Mouse (Mus musculus) hindbrain, embryonic 16.5 days (tissue): ENCODE measurements at regions not wholly inside any gene's neighbourhood (a gene's known extent, or its start where the extent isn't known, plus 50 kb on each side); places are given as distances from the start of the nearest gene placed in this dataset.

ENCODE experiments used
- ATAC-seq: fragments of 200-750 bp; cut with Nextera tagmentation; 2 replicates; pipeline ENCODE4 v1.8.0; 2017; ENCODE audit warnings: moderate TSS enrichment, moderate library complexity
- H3K27ac ChIP-seq: fragments of 300-500 bp; sonication (generic); 2 replicates; pipeline ENCODE4 v1.5.1; 2014; ENCODE audit warnings: low read depth, mild to moderate bottlenecking, control low read depth, low read length, moderate library complexity
- H3K27me3 ChIP-seq: fragments of 300-500 bp; sonication (generic); replicated peaks from 2 replicates; pipeline ENCODE4 v1.6.1; 2014; ENCODE audit warnings: low read length; ENCODE audit not compliant: control insufficient read depth, insufficient read depth
- H3K36me3 ChIP-seq: fragments of 300-500 bp; sonication (generic); 2 replicates; pipeline ENCODE4 v1.6.1; 2014; ENCODE audit warnings: mild to moderate bottlenecking, low read length, moderate library complexity, mixed read lengths; ENCODE audit not compliant: control insufficient read depth, insufficient read depth
- H3K4me1 ChIP-seq: fragments of 300-500 bp; sonication (generic); 2 replicates; pipeline ENCODE4 v1.6.1; 2014; ENCODE audit warnings: low read depth, low read length; ENCODE audit not compliant: control insufficient read depth, insufficient read depth
- H3K4me2 ChIP-seq: fragments of 300-500 bp; sonication (generic); 2 replicates; pipeline ENCODE4 v1.6.1; 2014; ENCODE audit warnings: mild to moderate bottlenecking, low read length, control low read depth, moderate library complexity
- H3K4me3 ChIP-seq: fragments of 300-500 bp; sonication (generic); 2 replicates; pipeline ENCODE4 v1.5.1; 2014; ENCODE audit warnings: mild to moderate bottlenecking, low read length, control low read depth, moderate library complexity
- H3K9ac ChIP-seq: fragments of 300-500 bp; sonication (generic); 2 replicates; pipeline ENCODE4 v1.6.1; 2014; ENCODE audit warnings: low read depth, mild to moderate bottlenecking, control low read depth, low read length, moderate library complexity
- H3K9me3 ChIP-seq: fragments of 300-500 bp; sonication (generic); 2 replicates; pipeline ENCODE4 v1.6.1; 2014; ENCODE audit warnings: mild to moderate bottlenecking, low read length, moderate library complexity; ENCODE audit not compliant: control insufficient read depth
- WGBS: fragments of 180-500 bp; shearing (Covaris S2); extraction: QIAGEN DNeasy Blood & Tissue Kit; methylation state at CpG from one replicate; pipeline ENCODE4 v1.1.7; 2014; 5-methylcytosine and 5-hydroxymethylcytosine counted together

GRCm38 (mm10) chr19:59585835-59586234 is 127.7 kb downstream of the Emx2 start:
- H3K27me3 ChIP-seq, result no peaks in the 10 kb centered on the region; the same call in 1 of the 2 replicates
- H3K4me2 ChIP-seq, result no peak overlapping the region
- WGBS, result 39% methylated on average over 4 of the region's 4 CpGs
- no peak for ATAC-seq
- H3K4me3 ChIP-seq, result no peak overlapping the region
- H3K27ac ChIP-seq, result no peak overlapping the region
- no peaks in the 10 kb centered on the region for H3K36me3 ChIP-seq
- H3K9ac ChIP-seq, result no peak overlapping the region
- H3K9me3 ChIP-seq, result no peaks in the 10 kb centered on the region
- H3K4me1 ChIP-seq, result peaks cover 7% of the 10 kb centered on the region

GRCm38 (mm10) chr19:59587303-59587702 is 129.1 kb downstream of the Emx2 start:
- Histone ChIP-seq H3K4me1 (peaks cover 7% of the 10 kb centered on the region), H3K4me3 (no peak overlapping the region), H3K9ac (no peak overlapping the region), H3K27me3 (no peaks in the 10 kb centered on the region; the same call in 1 of the 2 replicates), H3K36me3 (no peaks in the 10 kb centered on the region), H3K4me2 (no peak overlapping the region), H3K9me3 (no peaks in the 10 kb centered on the region), H3K27ac (no peak overlapping the region)
- ATAC-seq, result no peak
- WGBS, result 73% methylated on average over 12 of the region's 12 CpGs

- H3K27me3 ChIP-seq, result no peaks in the 10 kb centered on the region; the same call in 1 of the 2 replicates
- H3K4me1 ChIP-seq, result peaks cover 7% of the 10 kb centered on the region
- H3K27ac ChIP-seq, result no peak overlapping the region
- H3K36me3 ChIP-seq, result no peaks in the 10 kb centered on the region
- WGBS, result 4% methylated on average over 17 of the region's 17 CpGs
- peak overlapping the region; percentile 59 for H3K4me2 ChIP-seq
- 0 out of 2 replicates have a peak overlapping the region, but pooled peaks have one; percentile 47 for H3K9ac ChIP-seq
- H3K4me3 ChIP-seq, result peak overlapping the region; percentile 19
- H3K9me3 ChIP-seq, result no peaks in the 10 kb centered on the region
- ATAC-seq, result peak; percentile 65
Measured at GRCm38 (mm10) chr19:59588068-59588522, 129.9 kb downstream of the Emx2 start.

- Histone ChIP-seq H3K27ac (no peak overlapping the region), H3K9ac (no peak overlapping the region), H3K4me1 (peaks cover 7% of the 10 kb centered on the region), H3K4me3 (no peak overlapping the region), H3K36me3 (no peaks in the 10 kb centered on the region), H3K9me3 (no peaks in the 10 kb centered on the region), H3K27me3 (no peaks in the 10 kb centered on the region; the same call in 1 of the 2 replicates), H3K4me2 (no peak overlapping the region)
- no peak for ATAC-seq
- WGBS, result 96% methylated on average over 3 of the region's 3 CpGs
Measured at GRCm38 (mm10) chr19:59590021-59590420, 131.8 kb downstream of the Emx2 start.

- no peak for ATAC-seq
- H3K36me3 ChIP-seq, result no peaks in the 10 kb centered on the region
- no peak overlapping the region for H3K4me3 ChIP-seq
- H3K27ac ChIP-seq, result no peak overlapping the region
- H3K27me3 ChIP-seq, result no peaks in the 10 kb centered on the region; the same call in 1 of the 2 replicates
- no peak overlapping the region for H3K4me2 ChIP-seq
- no peaks in the 10 kb centered on the region for H3K9me3 ChIP-seq
- H3K9ac ChIP-seq, result no peak overlapping the region
- H3K4me1 ChIP-seq, result peaks cover 7% of the 10 kb centered on the region
- WGBS, result 62% methylated on average over 3 of the region's 3 CpGs
Measured at GRCm38 (mm10) chr19:59592060-59592459, 133.9 kb downstream of the Emx2 start.

GRCm38 (mm10) chr19:59624288-59624795 is 166.2 kb downstream of the Emx2 start:
- Histone ChIP-seq H3K4me1 (peaks cover 5% of the 10 kb centered on the region), H3K4me2 (no peak overlapping the region), H3K27me3 (no peaks in the 10 kb centered on the region), H3K9me3 (no peaks in the 10 kb centered on the region), H3K9ac (no peak overlapping the region), H3K27ac (no peak overlapping the region), H3K36me3 (no peaks in the 10 kb centered on the region), H3K4me3 (no peak overlapping the region)
- ATAC-seq, result no peak
- 64% methylated on average over 6 of the region's 6 CpGs for WGBS

GRCm38 (mm10) chr19:59627681-59628080 is 169.5 kb downstream of the Emx2 start:
- H3K27ac ChIP-seq, result no peak overlapping the region
- WGBS, result 73% methylated on average over 3 of the region's 3 CpGs

GRCm38 (mm10) chr19:59628296-59629160 is 170.4 kb downstream of the Emx2 start:
- H3K27me3 ChIP-seq, result 0 out of 2 replicates have a peak, but pooled peaks cover 3% of the 10 kb centered on the region
- no peak overlapping the region for H3K27ac ChIP-seq
- H3K4me2 ChIP-seq, result peak overlapping the region; percentile 6; the same call in 1 of the 2 replicates
- WGBS, result 37% methylated on average over 15 of the region's 15 CpGs
- no peak for ATAC-seq
- no peak overlapping the region for H3K4me3 ChIP-seq
- no peak overlapping the region for H3K9ac ChIP-seq
- H3K4me1 ChIP-seq, result peaks cover 5% of the 10 kb centered on the region
- H3K9me3 ChIP-seq, result no peaks in the 10 kb centered on the region
- H3K36me3 ChIP-seq, result no peaks in the 10 kb centered on the region

More at GRCm38 (mm10) chr19:59627681-59628080, 169.5 kb downstream of the Emx2 start:
- 0 out of 2 replicates have a peak, but pooled peaks cover under 1% of the 10 kb centered on the region for H3K27me3 ChIP-seq
- peaks cover 5% of the 10 kb centered on the region for H3K4me1 ChIP-seq
- H3K4me3 ChIP-seq, result no peak overlapping the region
- no peak overlapping the region for H3K4me2 ChIP-seq
- H3K9ac ChIP-seq, result no peak overlapping the region
- no peaks in the 10 kb centered on the region for H3K9me3 ChIP-seq
- no peaks in the 10 kb centered on the region for H3K36me3 ChIP-seq
- no peak for ATAC-seq

GRCm38 (mm10) chr19:59629161-59629445 is 170.9 kb downstream of the Emx2 start:
- no peak overlapping the region for H3K9ac ChIP-seq
- H3K27me3 ChIP-seq, result 0 out of 2 replicates have a peak, but pooled peaks cover 3% of the 10 kb centered on the region
- no peak overlapping the region for H3K4me2 ChIP-seq
- no peaks in the 10 kb centered on the region for H3K36me3 ChIP-seq
- no peaks in the 10 kb centered on the region for H3K9me3 ChIP-seq
- peaks cover 5% of the 10 kb centered on the region for H3K4me1 ChIP-seq
- no peak for ATAC-seq
- H3K27ac ChIP-seq, result no peak overlapping the region
- H3K4me3 ChIP-seq, result no peak overlapping the region
- 54% methylated on average over 2 of the region's 2 CpGs for WGBS
